Mouse (Mus musculus) MEL (cell line): Measurements from ENCODE around the gene Mis18a.

ENCODE experiments used
- RAD21 ChIP-seq: IDR thresholded peaks from 2 replicates; pipeline ENCODE4 v1.6.1; 2011; ENCODE audit warnings: mild to moderate bottlenecking, low read depth, low read length, improper control_type of control experiment
- USF1 ChIP-seq: IDR thresholded peaks from 2 replicates; pipeline ENCODE4 v1.6.1; 2014; ENCODE audit warnings: low read depth, mild to moderate bottlenecking, inconsistent platforms, low read length, improper control_type of control experiment, moderate library complexity
- ZC3H11A ChIP-seq: IDR thresholded peaks from 2 replicates; pipeline ENCODE4 v1.6.1; 2012; ENCODE audit warnings: low read depth, mild to moderate bottlenecking, inconsistent platforms, low read length, improper control_type of control experiment

DNA sequence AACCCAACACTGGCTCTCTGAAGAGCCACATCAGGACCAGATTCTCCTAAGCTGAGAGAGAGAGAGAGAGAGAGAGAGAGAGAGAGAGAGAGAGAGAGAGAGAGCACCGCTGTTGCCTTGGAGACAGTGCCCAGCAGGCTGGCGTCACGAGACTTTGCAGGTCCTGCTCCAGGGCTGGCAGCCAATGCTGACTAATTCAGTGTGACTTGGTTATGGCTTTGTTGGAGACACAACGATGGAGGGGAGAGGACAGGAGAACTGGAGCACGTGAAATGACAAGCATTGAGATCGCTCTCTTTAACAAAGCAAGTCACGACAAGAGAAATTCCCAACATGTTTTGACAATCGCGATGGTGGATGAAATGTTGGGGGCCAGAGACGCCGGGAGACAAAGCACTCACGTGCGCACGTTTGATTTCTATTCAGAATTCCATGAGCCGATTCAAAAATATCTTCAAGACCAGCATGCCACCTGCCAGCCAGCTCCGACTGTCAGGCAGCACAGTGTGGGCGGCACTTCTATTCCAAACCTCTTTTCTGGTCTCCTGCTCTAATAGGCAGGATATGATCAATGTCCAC lies 17.4 kb downstream of the Mis18a start:
- no peak for TF ChIP-seq ZC3H11A
- no peak for TF ChIP-seq RAD21
- TF ChIP-seq USF1 = no peak
